Mouse (Mus musculus): ENCODE measurements around the gene Hbs1l.

- TF ChIP-seq CTCF (IDR thresholded peaks at IDR 0.05 in 2 of 3, conservative IDR thresholded peaks at IDR 0.05 in 1 of 3; ENCODE audit: control insufficient read depth in 1 of 3, insufficient read depth in 1 of 3, low read depth in 2 of 3, low read length in 3 of 3, poor library complexity in 1 of 3, severe bottlenecking in 1 of 3) = no peak
- TF ChIP-seq SMC3 (IDR thresholded peaks at IDR 0.05; ENCODE audit: low read depth, low read length) = no peak
- TF ChIP-seq POLR2AphosphoS2 (IDR thresholded peaks at IDR 0.05; ENCODE audit: low read length) = no peak
- TF ChIP-seq JUND (IDR thresholded peaks at IDR 0.05; ENCODE audit: low read depth, low read length) = no peak
- TF ChIP-seq MEF2A (IDR thresholded peaks at IDR 0.05; ENCODE audit: extremely low read depth, insufficient replicate concordance, low read depth, low read length, poor library complexity, severe bottlenecking) = no peak
- TF ChIP-seq POLR2A (IDR thresholded peaks at IDR 0.05; ENCODE audit: control insufficient read depth in 1 of 2, insufficient read depth in 1 of 2, low read depth in 1 of 2, low read length in 2 of 2, poor library complexity in 1 of 2) = no peak
- TF ChIP-seq ZKSCAN1 (IDR thresholded peaks at IDR 0.05; ENCODE audit: low read depth, low read length) = no peak
- TF ChIP-seq E2F4 (IDR thresholded peaks at IDR 0.05; ENCODE audit: borderline replicate concordance, low read depth, low read length) = no peak
- peak; percentile 91 for TF ChIP-seq BHLHE40 (IDR thresholded peaks at IDR 0.05; ENCODE audit: borderline replicate concordance, low read depth, low read length)
- peak; percentile 86 for TF ChIP-seq USF1 (IDR thresholded peaks at IDR 0.05; ENCODE audit: low read depth, low read length)
- peak in 1 of 2 experiments; percentile 49; a peak in 1 of 4 replicates for TF ChIP-seq EP300 (IDR thresholded peaks at IDR 0.05; ENCODE audit: low read depth in 1 of 2, low read length in 2 of 2)
- no peak for TF ChIP-seq UBTF (IDR thresholded peaks at IDR 0.05; ENCODE audit: borderline replicate concordance, insufficient read depth, low read depth, low read length)
Observed at GRCm38 (mm10) chr10:21267452-21267851, 28.3 kb upstream of the Hbs1l start.

All from MEL (cell line).